Mouse (Mus musculus) ES-E14 (cell line): ENCODE measurements around the gene Stxbp1.

Experiments
- ZC3H11A ChIP-seq: IDR thresholded peaks from 2 replicates; pipeline ENCODE4 v1.6.1; 2012; ENCODE audit warnings: low read depth, mild to moderate bottlenecking, inconsistent platforms, low read length, borderline replicate concordance
- ZNF384 ChIP-seq: IDR thresholded peaks from 2 replicates; pipeline ENCODE4 v1.6.1; 2012; ENCODE audit warnings: low read depth, low read length, inconsistent platforms

DNA sequence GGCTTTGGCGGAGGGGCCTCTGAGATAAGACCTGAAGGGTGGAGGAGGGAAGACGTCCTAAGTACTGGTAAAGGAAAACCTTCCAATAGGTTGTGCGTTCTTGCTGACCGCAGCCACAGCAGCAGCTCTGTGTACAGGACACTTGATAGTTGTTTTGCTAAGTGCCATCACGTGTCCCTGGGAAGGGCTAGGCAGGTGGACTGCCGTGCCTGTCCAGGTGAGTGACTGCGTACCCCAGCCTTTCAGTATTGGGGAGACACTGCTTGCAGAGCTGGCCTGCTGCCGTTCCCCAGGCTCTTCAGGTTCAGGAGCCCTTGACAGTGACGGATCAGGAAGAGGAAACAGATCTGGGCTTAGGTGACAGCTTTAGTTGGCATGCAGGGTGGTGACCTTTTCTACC is 44.2 kb upstream of the Stxbp1 start:
- TF ChIP-seq ZC3H11A (no peak), ZNF384 (no peak)
